In genomic region chr12:12685217-12685522, GRCm38 (mm10) we compare ENCODE assay signal across 10 mouse cellular contexts.
DNase-seq lines count a peak whose midpoint lies in the region; ATAC-seq and TF ChIP-seq lines count a peak whose summit lies in the region.
"Had no signal": no experiment of that assay in that cellular context is flagged by ENCODE, and none has a peak within 500 bp of the region (broad histone marks: within the 10 kb centered on the region; RNA-seq: fewer than 3 reads in every experiment).

No protein-coding gene starts in this region.

- no peaks in the 10 kb centered on the region for H3K27me3 ChIP-seq in heart, embryonic 16.5 days (ENCODE audit: control insufficient read depth, insufficient read depth, low read length)
- no peaks in the 10 kb centered on the region for H3K27me3 ChIP-seq in neural tube, embryonic 12.5 days (replicated peaks)
- no peaks in the 10 kb centered on the region for H3K27me3 ChIP-seq in forebrain, postnatal 0 days (ENCODE audit: insufficient read depth, low read length)
- H3K27me3 ChIP-seq: lung, embryonic 15.5 days had no signal

- ATAC-seq in heart, embryonic 16.5 days (replicated peaks; ENCODE audit: extremely low read depth, insufficient read depth, low FRiP score): no peak
- ATAC-seq in neural tube, embryonic 12.5 days (ENCODE audit: low FRiP score, low read depth): no peak
- ATAC-seq in forebrain, postnatal 0 days: no peak

- no peaks in the 10 kb centered on the region for H3K36me3 ChIP-seq in heart, embryonic 16.5 days (ENCODE audit: control insufficient read depth, insufficient read depth)
- H3K36me3 ChIP-seq in neural tube, embryonic 12.5 days: no peaks in the 10 kb centered on the region
- no peaks in the 10 kb centered on the region for H3K36me3 ChIP-seq in forebrain, postnatal 0 days (ENCODE audit: insufficient read depth)
- H3K36me3 ChIP-seq: lung, embryonic 15.5 days had no signal

- H3K4me2 ChIP-seq in heart, embryonic 16.5 days (ENCODE audit: low read depth, low read length): peak overlapping the region; percentile 27
- H3K4me2 ChIP-seq in neural tube, embryonic 12.5 days (replicated peaks): peak overlapping the region; percentile 16; the same call in 1 of the 2 replicates
- H3K4me2 ChIP-seq in forebrain, postnatal 0 days (ENCODE audit: low read depth): 0 out of 2 replicates have a peak overlapping the region, but pooled peaks have one; percentile 33
- H3K4me2 ChIP-seq: lung, embryonic 15.5 days had no signal

- H3K9me3 ChIP-seq in heart, embryonic 16.5 days (replicated peaks; ENCODE audit: control insufficient read depth, low read length): no peaks in the 10 kb centered on the region
- H3K9me3 ChIP-seq in neural tube, embryonic 12.5 days: no peaks in the 10 kb centered on the region
- H3K9me3 ChIP-seq in forebrain, postnatal 0 days (ENCODE audit: low read length): no peaks in the 10 kb centered on the region
- H3K9me3 ChIP-seq: lung, embryonic 15.5 days had no signal

- H3K4me3 ChIP-seq in heart, embryonic 16.5 days (ENCODE audit: low read length): no peak overlapping the region
- no peak overlapping the region for H3K4me3 ChIP-seq in neural tube, embryonic 12.5 days
- no peak overlapping the region for H3K4me3 ChIP-seq in forebrain, postnatal 0 days (ENCODE audit: low read depth, low read length)
- H3K4me3 ChIP-seq: lung, embryonic 15.5 days had no signal

- no peak for TF ChIP-seq CTCF in forebrain, postnatal 0 days (IDR thresholded peaks at IDR 0.05; ENCODE audit: low read depth)

- H3K27ac ChIP-seq in heart, embryonic 16.5 days (ENCODE audit: low read length): no peak overlapping the region
- no peak overlapping the region for H3K27ac ChIP-seq in neural tube, embryonic 12.5 days
- H3K27ac ChIP-seq in forebrain, postnatal 0 days (ENCODE audit: low read depth, low read length): peak overlapping the region; percentile 62; the same call in 1 of the 2 replicates
- H3K27ac ChIP-seq: lung, embryonic 15.5 days had no signal

- H3K9ac ChIP-seq in heart, embryonic 16.5 days (ENCODE audit: low read length): no peak overlapping the region
- H3K9ac ChIP-seq in neural tube, embryonic 12.5 days: no peak overlapping the region
- 0 out of 2 replicates have a peak overlapping the region, but pooled peaks have one; percentile 28 for H3K9ac ChIP-seq in forebrain, postnatal 0 days
- H3K9ac ChIP-seq: lung, embryonic 15.5 days had no signal

- no peak for DNase-seq in heart, adult 11 months
- DNase-seq in neural tube, embryonic 10.5 days (ENCODE audit: extremely low spot score, low spot score): no peak
- no peak for DNase-seq in forebrain, postnatal 0 days
- no peak for DNase-seq in cerebellum, adult 18-20 months
- DNase-seq in ovary, adult 18-20 months (ENCODE audit: low spot score): no peak
- DNase-seq: adrenal gland, postnatal 10 days; left cerebral cortex, postnatal 4 days had no signal

- WGBS in heart, embryonic 16.5 days: 49% methylated on average over 7 of the region's 7 CpGs
- WGBS in neural tube, embryonic 12.5 days: 64% methylated on average over 7 of the region's 7 CpGs
- 35% methylated on average over 7 of the region's 7 CpGs for WGBS in forebrain, postnatal 0 days

- H3K4me1 ChIP-seq in heart, embryonic 16.5 days (ENCODE audit: control insufficient read depth, insufficient read depth, low read length): peaks cover 20% of the 10 kb centered on the region
- peaks cover 36% of the 10 kb centered on the region for H3K4me1 ChIP-seq in neural tube, embryonic 12.5 days
- peaks cover 33% of the 10 kb centered on the region for H3K4me1 ChIP-seq in forebrain, postnatal 0 days (ENCODE audit: insufficient read depth)
